Comparison of ENCODE assay signal across 9 mouse cellular contexts in the genomic region with DNA sequence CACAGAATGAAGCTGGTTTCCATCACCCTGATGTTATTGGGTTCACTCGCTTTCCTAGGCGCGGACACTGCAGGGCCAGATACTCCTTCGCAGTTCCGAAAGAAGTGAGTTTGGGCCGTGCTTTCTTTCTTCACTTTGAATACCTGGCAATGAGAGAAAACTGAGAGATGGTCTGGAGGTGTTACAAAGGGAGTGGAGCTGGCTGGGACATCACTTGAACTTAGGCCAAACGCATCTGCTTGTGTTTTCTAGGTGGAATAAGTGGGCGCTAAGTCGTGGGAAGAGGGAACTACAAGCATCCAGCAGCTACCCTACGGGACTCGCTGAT. TPM values are rescaled to one million over a fixed set of nuclear protein-coding genes. Genes with fewer than 3 reads are reported as not detected.
DNase-seq lines count a peak whose midpoint lies in the region; ATAC-seq and TF ChIP-seq lines count a peak whose summit lies in the region.
"Had no signal": no experiment of that assay in that cellular context is flagged by ENCODE, and none has a peak within 500 bp of the region (broad histone marks: within the 10 kb centered on the region; RNA-seq: fewer than 3 reads in every experiment).

No protein-coding gene starts in this region.

- no peak for ATAC-seq in kidney, postnatal 0 days (replicated peaks; ENCODE audit: low FRiP score, low read depth)
- ATAC-seq in embryonic facial prominence, embryonic 12.5 days (ENCODE audit: insufficient number of reproducible peaks, insufficient read depth, low FRiP score, low TSS enrichment): no peak
- ATAC-seq in megakaryocyte-erythroid progenitor cell, adult 5-6 weeks (replicated peaks; ENCODE audit: low FRiP score, low TSS enrichment, poor library complexity, severe bottlenecking): no peak
- ATAC-seq in monocyte, adult 5-6 weeks (replicated peaks; ENCODE audit: insufficient number of reproducible peaks, low FRiP score, low TSS enrichment, poor library complexity, severe bottlenecking): no peak

- H3K79me2 ChIP-seq in myocyte (ENCODE audit: control insufficient read depth, insufficient read depth): no peaks in the 10 kb centered on the region

- peak overlapping the region; percentile 53 for H3K4me3 ChIP-seq in kidney, postnatal 0 days (replicated peaks; ENCODE audit: low read depth, low read length)
- H3K4me3 ChIP-seq in embryonic facial prominence, embryonic 12.5 days: peak overlapping the region; percentile 37
- peak overlapping the region; percentile 20 for H3K4me3 ChIP-seq in myocyte

- H3ac ChIP-seq in myocyte (ENCODE audit: control insufficient read depth, insufficient read length): no peak overlapping the region

- H3K4me1 ChIP-seq in kidney, postnatal 0 days (replicated peaks; ENCODE audit: insufficient read depth, low read length): peaks cover 19% of the 10 kb centered on the region; the same call in 1 of the 2 replicates
- peaks cover 39% of the 10 kb centered on the region for H3K4me1 ChIP-seq in embryonic facial prominence, embryonic 12.5 days

- TF ChIP-seq POLR2A in myocyte (IDR thresholded peaks at IDR 0.05; ENCODE audit: insufficient read length, low read depth): no peak

- no peak for TF ChIP-seq CTCF in kidney, postnatal 0 days (IDR thresholded peaks at IDR 0.05; ENCODE audit: low read depth)

- no peaks in the 10 kb centered on the region for H3K36me3 ChIP-seq in kidney, postnatal 0 days (ENCODE audit: insufficient read depth, low read length)
- no peaks in the 10 kb centered on the region for H3K36me3 ChIP-seq in embryonic facial prominence, embryonic 12.5 days
- H3K36me3 ChIP-seq in myocyte (ENCODE audit: control insufficient read depth, insufficient read depth): no peaks in the 10 kb centered on the region

- 3% methylated on average over 11 of the region's 11 CpGs for WGBS in kidney, postnatal 0 days
- 2% methylated on average over 11 of the region's 11 CpGs for WGBS in embryonic facial prominence, embryonic 12.5 days

- H3K9ac ChIP-seq in kidney, postnatal 0 days (ENCODE audit: low read depth, low read length): peak overlapping the region; percentile 60
- H3K9ac ChIP-seq in embryonic facial prominence, embryonic 12.5 days: no peak overlapping the region; the same call in 1 of the 2 replicates

- H3K27ac ChIP-seq in kidney, postnatal 0 days: peak overlapping the region; percentile 42; the same call in 1 of the 2 replicates
- no peak overlapping the region for H3K27ac ChIP-seq in embryonic facial prominence, embryonic 12.5 days

- no peaks in the 10 kb centered on the region for H3K9me3 ChIP-seq in kidney, postnatal 0 days (replicated peaks; ENCODE audit: low read length)
- H3K9me3 ChIP-seq in embryonic facial prominence, embryonic 12.5 days: no peaks in the 10 kb centered on the region

- H3K4me2 ChIP-seq in kidney, postnatal 0 days (ENCODE audit: low read length): peak overlapping the region; percentile 85
- peak overlapping the region; percentile 77 for H3K4me2 ChIP-seq in embryonic facial prominence, embryonic 12.5 days (replicated peaks)
- peak overlapping the region; percentile 56 for H3K4me2 ChIP-seq in myocyte (ENCODE audit: low read depth)

- no peak for DNase-seq in kidney, postnatal 0 days (ENCODE audit: low spot score)
- DNase-seq in kidney, postnatal 14 days: no peak
- peak; percentile 28 for DNase-seq in induced T-regulatory cell, adult 2 months (ENCODE audit: low read depth)
- no peak for DNase-seq in ovary, postnatal 36 days (ENCODE audit: low spot score)

- no peaks in the 10 kb centered on the region for H3K27me3 ChIP-seq in kidney, postnatal 0 days (ENCODE audit: insufficient read depth, low read length)
- peaks cover 75% of the 10 kb centered on the region for H3K27me3 ChIP-seq in embryonic facial prominence, embryonic 12.5 days
- no peaks in the 10 kb centered on the region for H3K27me3 ChIP-seq in myocyte (ENCODE audit: control insufficient read depth, insufficient read depth, insufficient read length)

TF ChIP-seq in myocyte, 11 proteins besides CTCF, POLR2A, EP300 and RAD21:
- TF ChIP-seq MYOG (IDR thresholded peaks at IDR 0.05; ENCODE audit: control insufficient read depth in 1 of 3, insufficient read depth in 1 of 3, insufficient read length in 2 of 3, low read depth in 2 of 3) (no peak), POLR2AphosphoS2 (IDR thresholded peaks at IDR 0.05; ENCODE audit: insufficient read length, low read depth) (no peak), MAX (IDR thresholded peaks at IDR 0.05; ENCODE audit: low read depth) (no peak), CEBPB (IDR thresholded peaks at IDR 0.05; ENCODE audit: insufficient read depth, poor library complexity, severe bottlenecking) (no peak), E2F4 (IDR thresholded peaks at IDR 0.05; ENCODE audit: insufficient read depth) (no peak), REST (IDR thresholded peaks at IDR 0.05; ENCODE audit: insufficient read depth, insufficient read length) (no peak), TCF3 (IDR thresholded peaks at IDR 0.05; ENCODE audit: insufficient read length, low read depth) (no peak), SRF (IDR thresholded peaks at IDR 0.05; ENCODE audit: control insufficient read depth, insufficient read length, low read depth) (no peak)
TF ChIP-seq in myocyte: peak in this region for 0.

RNA-seq across cellular contexts. Expression of a gene that starts 0.8 kb away (rescaled TPM):
- polyA plus RNA-seq in kidney, postnatal 0 days (2015; fragmentation: Nextera tagmentation; extraction: Ambion mirVana): 9.9 and 10.6 TPM in 2 replicates
- polyA plus RNA-seq in embryonic facial prominence, embryonic 12.5 days (2016; fragmentation: Nextera tagmentation; extraction: Ambion mirVana): 1.9 and 2.1 TPM in 2 replicates
- polyA plus RNA-seq in myocyte (2012; fragmentation: generic; extraction: Trizol): 1.2 TPM
- not detected in 2 replicates for total RNA-seq in megakaryocyte-erythroid progenitor cell, adult 5-6 weeks (2014; fragmentation: Nextera tagmentation)
- total RNA-seq in megakaryocyte-erythroid progenitor cell, adult 5-6 weeks (2017): not detected in 2 replicates
- total RNA-seq in monocyte, adult 5-6 weeks (2017): not detected in 3 replicates
- total RNA-seq: hematopoietic stem cell, adult 5-6 weeks had no signal

RNA-seq across cellular contexts. Expression of a gene that starts 13.5 kb away (rescaled TPM):
- 26.9 and 27.5 TPM in 2 replicates for polyA plus RNA-seq in kidney, postnatal 0 days (2015; fragmentation: Nextera tagmentation; extraction: Ambion mirVana)
- polyA plus RNA-seq in embryonic facial prominence, embryonic 12.5 days (2016; fragmentation: Nextera tagmentation; extraction: Ambion mirVana): 34.6 and 35.2 TPM in 2 replicates
- 11.3 TPM for polyA plus RNA-seq in myocyte (2012; fragmentation: generic; extraction: Trizol)
- 0.35 and 2.2 TPM in 2 replicates for total RNA-seq in megakaryocyte-erythroid progenitor cell, adult 5-6 weeks (2014; fragmentation: Nextera tagmentation)
- total RNA-seq in megakaryocyte-erythroid progenitor cell, adult 5-6 weeks (2017): 0.34 TPM in 1 of 2 replicates, not detected in the other
- 2.6 to 9.9 TPM (median 5.3 TPM) in 3 replicates for total RNA-seq in monocyte, adult 5-6 weeks (2017)
